Mouse (Mus musculus) olfactory bulb, adult 2 months (tissue): Measurements from ENCODE around the gene Krtap4-1.

Experiments
- CTCF ChIP-seq: fragments of 200-500 bp; IDR thresholded peaks from 2 replicates; pipeline ENCODE4 v1.5.1; 2012; ENCODE audit warnings: low read depth, mild to moderate bottlenecking, low read length, moderate library complexity; ENCODE audit not compliant: insufficient read depth
- POLR2A ChIP-seq: fragments of 200-500 bp; IDR thresholded peaks from 2 replicates; pipeline ENCODE4 v1.6.1; 2012; ENCODE audit warnings: mild to moderate bottlenecking, low read depth, low read length, moderate library complexity; ENCODE audit not compliant: insufficient read depth

- TF ChIP-seq CTCF (no peak), POLR2A (no peak)
Measured at GRCm38 (mm10) chr11:99646444-99646843, 18.4 kb upstream of the Krtap4-1 start.
